Mouse (Mus musculus) NIH3T3 (cell line): ENCODE results near the gene Ttc39a.

Source experiments
- DNase-seq: peaks from one replicate; pipeline ENCODE4 v3.0.0-alpha.2; 2012; ENCODE audit warnings: low read depth

Gene Ttc39a

DNA sequence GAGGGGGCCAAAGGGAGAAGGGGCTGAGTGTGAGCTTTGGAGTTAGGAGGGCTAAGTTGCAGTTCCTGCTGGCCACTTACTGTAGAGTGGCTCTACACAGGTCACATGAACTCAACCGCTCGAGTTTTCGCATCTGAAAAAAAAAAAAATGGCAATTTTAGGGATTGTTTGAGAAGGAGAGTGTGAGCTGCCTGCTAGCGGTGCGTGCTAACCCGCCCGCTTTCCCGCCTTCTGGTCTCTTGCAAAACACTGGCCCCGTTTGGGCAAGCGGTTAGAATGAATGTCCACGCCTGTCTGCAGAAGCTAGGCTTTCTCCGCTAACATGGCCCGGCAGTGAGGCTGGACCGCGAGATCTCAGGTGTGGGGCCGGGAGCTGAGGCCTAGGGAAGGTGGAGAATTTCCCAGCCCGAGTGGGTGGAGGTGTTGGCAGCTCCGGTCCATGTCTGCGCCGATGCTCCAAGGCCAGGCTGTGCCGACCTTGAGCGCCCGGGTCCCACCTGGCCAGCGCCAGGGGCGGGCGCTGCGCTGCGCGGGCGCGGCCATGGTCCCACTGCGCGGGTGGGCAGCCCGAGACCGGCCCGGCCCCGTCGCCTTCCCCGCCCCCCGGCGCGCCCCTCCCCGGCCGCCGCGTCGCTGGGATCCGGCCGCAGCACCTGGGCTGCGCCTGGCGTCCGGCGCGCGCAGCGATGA is at the start of gene Ttc39a:
TSS of gene Ttc39a (plus strand) at position 138 of the 690 bp plus-strand sequence.
- DNase-seq, result peak; percentile 84

GRCm38 (mm10) chr4:109378107-109378506 is 28.3 kb upstream of the Ttc39a start:
- no peak for DNase-seq

DNA sequence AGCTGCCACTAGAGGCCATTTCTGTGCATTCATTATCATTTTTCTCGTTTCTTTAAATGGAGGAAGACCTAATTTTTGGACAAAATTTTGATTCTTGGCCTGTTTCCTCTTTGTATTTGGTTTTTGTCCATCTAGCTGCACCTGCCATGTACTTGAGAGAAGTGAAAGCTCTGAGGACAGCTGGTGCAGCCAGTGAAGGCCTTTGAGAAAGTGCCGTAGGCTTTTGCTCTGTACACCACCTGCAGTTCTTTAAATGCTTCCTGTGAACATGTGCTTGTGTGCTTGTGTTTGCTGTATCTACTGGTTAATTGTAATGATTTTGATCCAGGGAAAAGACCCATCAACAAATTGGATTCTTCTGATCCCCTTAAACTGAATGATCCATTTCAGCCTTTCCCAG is 24.0 kb upstream of the Ttc39a start:
- DNase-seq, result no peak

DNA sequence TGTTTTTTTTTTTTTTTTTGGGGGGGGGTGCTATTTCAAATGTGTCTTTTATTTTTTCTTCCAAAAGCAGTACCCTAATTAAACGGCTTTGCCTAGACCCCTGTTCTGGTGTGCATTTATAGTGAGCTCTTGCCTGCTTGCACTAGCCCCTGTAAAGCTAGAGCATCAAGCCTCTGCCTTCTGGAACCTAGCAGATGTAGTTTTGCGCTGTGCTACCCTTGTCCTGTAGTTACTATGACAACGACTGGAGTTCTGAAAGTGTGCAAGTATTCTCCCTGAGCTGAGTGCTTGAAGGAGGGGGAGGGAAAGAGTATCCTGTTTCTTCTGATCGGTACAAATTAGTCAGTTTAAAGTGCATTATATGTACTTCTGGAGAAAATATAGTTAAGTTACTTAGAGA is 20.8 kb upstream of the Ttc39a start:
- DNase-seq, result no peak

GRCm38 (mm10) chr4:109393229-109393779 is 13.1 kb upstream of the Ttc39a start:
- peak; percentile 11 for DNase-seq

DNA sequence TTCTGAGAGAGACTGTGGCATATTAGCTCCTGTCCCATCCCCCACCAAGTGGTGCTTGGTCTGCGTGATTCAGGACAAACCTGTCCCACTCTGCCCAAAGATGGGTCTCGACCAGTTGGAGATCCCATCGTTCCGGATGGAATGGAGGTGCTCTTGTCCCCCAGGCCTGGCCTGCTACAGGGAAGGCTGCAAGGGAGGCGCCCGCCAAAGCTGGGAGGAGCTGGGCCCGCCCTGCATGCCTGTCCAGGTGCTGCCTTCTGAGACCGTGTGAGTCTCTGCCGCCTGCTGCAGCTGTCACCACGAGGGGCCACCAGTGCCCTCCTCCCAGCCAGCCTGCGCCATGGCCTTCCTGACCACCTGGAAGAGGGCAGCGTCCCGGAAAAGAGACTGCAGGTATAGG is 12.5 kb upstream of the Ttc39a start:
- DNase-seq, result no peak

DNA sequence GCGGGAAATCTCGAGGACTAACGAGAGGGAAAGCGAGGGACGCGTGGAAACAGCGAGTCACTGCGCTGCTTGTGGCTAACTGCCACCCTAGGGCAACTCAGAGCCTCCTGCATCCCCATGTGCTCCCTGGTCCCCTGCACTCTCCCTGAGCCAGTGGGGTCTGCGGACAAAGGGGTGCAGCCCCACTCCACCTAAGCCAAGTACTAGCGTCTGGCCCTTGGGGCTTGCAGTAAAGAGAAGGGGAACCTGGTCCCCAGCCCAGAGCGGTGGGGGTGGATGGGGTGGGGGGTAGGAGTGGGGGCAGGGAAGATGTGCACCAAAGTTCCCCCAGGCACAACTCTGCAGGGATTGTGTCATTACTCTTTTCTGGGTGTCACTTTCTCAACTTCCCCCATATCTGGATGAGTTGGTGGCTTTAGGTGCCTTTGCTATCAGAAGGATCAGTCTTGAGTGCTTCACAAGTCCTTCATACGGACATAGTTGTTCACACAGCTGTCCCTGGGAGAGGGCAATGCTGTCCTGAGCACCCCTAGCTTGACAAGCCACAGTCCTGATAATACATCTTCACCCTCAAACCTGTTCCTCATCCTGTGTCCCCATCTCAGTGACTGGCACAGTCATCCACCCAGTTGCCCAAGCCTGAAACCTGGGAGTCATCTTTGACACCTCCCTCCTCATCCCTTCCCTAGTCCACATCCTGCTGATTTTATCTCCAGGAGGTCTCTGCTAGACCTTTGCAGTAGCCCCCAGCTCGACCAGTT is 11.9 kb upstream of the Ttc39a start:
- no peak for DNase-seq

DNA sequence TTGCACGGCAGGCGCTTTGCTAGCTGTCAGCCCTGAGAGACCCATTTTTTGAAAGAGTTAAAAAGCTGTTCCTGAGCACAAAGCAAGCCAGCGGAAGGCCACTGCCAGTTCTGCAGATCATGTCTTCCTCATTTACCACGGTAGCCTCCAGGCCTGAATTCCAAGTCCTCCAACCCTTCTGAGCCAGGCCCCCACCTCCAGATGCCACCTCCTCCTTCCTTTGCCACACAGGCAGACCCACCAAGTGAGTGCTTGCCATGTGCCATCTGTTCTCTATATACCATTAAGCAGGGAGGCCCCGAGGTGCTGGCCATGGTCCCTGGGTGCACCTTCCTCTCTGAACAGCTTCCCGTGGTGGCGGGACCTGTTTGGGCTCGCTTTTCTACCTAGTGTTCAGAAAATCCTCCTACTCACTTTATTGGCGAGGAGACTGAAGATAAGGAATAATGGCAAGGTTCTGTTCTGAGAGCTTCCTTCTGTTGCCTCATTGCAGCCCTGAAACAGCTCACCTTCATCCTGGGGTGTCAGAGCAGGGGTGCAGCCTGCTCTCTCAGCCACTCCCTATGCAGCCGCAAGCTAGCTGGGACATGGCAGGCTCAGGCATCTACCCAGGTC is 6.0 kb upstream of the Ttc39a start:
- DNase-seq, result no peak

DNA sequence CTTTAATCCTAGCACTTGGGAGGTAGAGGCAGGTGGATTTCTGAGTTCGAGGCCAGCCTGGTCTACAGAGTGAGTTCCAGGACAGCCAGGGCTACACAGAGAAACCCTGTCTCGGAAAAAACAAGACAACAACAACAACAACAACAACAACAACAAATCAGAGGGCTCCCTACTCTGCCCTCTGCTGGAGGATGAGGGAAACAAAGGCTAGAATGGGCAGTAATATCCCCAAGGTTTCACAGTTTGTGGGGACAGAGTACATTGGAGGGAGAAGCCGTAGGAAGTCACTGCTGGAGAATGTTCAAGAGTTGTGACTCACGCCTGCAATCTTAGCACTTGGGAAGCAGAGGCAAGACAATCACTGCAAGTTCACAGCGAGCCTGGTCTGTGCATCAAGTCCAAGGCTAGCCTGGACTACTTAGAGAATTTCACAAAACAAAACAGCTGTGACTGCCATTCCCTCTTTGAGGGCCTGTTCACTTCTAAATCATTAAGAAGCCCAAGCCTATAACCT is 5.2 kb upstream of the Ttc39a start:
- no peak for DNase-seq

DNA sequence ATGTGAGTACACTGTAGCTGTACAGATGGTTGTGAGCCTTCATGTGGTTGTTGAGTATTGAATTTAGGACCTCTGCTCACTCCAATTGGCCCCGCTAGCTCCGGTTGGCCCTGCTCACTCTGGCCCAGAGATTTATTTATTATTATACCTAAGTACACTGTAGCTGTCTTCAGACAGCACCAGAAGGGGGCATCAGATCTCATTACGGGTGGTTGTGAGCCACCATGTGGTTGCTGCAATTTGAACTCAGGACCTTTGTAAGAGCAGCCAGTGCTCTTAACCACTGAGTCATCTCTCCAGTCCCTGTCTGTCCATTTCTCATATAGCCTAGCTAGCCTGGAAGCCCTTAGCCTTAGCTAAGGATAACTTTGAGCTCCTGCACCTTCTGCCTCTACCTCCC is 1.5 kb upstream of the Ttc39a start:
- DNase-seq, result peak; percentile 34

DNA sequence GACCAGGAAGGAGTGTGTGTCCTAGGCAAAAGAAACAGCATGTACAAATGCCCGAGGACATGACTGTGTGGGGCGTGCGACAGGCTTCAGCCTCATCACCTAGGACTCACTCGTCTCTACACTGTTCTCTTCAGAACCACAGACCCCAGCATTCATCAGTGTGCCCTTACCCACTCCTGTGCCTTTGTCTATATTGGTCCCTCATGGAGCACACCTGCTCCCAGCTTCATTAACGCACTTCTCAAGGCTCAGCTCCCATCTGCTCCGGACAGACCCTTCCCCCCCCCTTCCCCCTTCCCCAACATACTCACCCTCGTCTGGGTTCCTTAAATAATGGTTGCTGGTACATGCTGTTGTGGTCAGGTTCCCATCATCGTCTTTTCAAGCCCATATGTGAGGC is 1.0 kb upstream of the Ttc39a start:
- DNase-seq, result no peak

DNA sequence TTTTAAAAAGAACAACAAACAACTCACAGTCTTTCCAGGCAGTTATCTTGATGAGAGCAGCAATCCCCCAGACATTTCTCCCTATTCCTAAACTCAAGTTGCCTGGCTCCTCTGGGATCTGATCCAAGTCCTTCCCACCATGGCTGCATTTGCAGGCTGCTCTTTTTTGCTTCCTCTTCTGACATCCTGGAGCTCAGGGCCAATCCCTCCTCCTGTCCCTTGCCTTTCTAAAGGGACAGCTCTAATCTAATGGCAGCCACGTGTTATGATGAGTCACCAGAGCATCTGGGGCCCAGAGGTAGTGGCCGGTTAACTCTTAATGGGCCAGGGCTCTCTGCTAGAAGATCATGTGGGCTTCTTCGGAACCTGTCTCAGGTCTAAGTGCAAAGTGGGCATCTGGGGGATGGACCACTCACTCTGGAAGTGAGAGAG is 353 bp upstream of the Ttc39a start:
- peak; percentile 90 for DNase-seq

- DNase-seq, result no peak
These were observed 725 bp downstream of the Ttc39a start for GRCm38 (mm10) chr4:109407176-109407520.

DNA sequence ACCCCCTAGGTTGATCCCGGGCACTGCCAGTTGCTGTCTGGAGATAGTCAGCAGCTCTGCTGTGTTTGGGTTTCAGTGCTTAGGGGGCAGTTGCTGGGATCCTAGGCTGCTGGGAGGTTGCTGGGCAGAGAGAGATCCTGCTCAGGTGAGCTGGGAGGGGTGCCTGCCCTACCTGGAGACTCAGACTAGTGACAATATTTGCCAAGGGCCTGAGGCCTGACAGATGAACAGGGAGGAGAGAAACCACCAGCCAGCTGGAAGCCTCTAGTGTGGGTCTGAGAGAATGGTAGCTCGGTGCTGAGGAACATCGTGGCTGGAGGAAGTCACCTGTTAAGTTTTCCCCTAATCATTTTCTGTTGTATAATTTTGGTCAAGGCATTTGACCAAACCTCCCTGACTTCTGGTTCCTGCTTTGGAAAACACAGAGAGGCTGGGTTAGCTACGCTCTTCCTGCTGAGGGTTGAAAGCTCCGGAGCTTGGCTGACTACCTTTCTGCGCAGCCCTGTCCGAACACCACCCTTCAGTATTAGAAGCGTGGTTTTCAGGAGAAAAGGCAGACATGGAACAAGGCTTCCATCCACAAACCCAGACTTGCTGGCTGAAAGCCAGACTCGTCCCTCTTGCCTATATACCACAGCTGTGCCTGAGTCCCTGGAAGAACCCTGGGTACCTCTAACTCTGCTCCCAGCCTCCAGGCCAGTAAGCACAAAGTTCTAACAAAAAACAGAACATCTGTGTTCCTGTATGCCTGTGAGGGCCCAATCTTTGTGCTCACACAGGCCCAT is 1.5 kb downstream of the Ttc39a start:
- DNase-seq, result peak; percentile 57

DNA sequence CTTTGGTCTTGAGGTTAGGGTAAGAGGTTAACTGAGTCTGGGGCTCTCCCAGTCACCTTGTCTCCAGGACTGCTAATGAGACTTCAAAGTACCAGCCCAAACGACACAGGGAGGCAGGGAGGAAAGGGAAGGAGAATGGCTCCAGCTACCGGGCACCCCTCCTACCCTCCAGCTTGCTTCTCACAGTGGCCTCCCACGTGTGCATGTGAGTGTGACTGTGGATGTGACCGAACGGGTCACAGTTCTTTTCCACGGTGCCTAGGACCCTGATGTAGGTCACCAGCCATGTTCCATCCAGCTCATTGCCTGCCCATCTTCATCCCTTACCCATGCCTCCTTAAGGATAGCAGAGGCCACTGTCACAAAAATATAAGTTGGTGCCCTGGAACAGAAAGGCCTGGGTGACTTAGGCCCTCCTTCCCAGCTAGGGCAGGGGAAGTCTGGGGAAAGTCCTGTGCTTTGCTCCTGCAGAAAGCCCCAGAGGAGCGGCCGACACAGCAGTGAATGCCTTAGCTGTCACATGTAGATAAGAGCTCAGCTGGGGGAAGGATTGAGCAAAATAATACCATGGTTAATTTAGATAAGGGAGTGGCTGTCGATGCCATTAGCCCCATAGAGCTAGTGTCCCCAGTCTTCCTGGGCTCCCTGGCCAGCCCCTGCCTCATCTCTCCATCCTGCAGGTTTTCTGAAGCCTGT is 4.4 kb downstream of the Ttc39a start:
- no peak for DNase-seq

GRCm38 (mm10) chr4:109411377-109411967 is 5.0 kb downstream of the Ttc39a start:
- no peak for DNase-seq

DNA sequence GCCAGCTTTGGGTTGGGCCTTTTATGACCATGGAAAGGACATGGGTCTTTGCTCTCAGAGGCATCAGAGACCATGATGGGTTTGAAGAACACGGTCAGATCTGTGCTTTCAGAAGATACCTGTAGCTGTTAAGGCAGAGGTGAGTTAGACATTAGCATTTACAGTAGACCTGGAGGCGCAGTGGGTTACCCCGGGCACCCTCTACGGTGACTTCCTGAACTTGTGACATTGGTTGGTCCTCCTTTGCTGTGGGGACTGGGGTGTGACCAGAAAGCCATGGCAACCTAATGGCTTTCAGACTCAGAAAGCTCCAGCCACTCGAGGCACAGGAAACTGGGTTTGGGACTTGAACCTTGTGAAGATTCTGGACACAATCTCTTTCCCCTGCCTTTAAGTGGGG is 5.8 kb downstream of the Ttc39a start:
- no peak for DNase-seq

DNA sequence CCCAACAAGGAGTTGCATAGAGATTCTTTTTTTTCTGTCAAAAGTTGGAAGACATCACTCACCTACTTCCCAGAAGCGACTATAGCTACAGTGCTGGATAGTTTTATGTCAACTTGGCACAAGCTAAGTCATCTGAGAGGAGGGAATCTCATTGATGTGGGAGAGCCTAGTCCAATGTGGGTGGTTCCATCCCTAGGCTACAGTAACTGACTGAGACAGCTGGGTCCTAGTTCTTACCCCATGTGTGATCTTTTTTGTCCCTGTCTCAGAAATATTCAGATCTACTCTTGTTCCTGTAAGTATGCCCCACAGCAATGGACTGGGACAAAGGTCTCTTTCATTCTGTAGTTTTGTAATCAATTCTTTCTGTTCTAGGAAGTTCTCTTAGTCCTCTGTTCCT is 11.6 kb downstream of the Ttc39a start:
- DNase-seq, result no peak

GRCm38 (mm10) chr4:109419017-109419416 is 12.6 kb downstream of the Ttc39a start:
- no peak for DNase-seq

DNA sequence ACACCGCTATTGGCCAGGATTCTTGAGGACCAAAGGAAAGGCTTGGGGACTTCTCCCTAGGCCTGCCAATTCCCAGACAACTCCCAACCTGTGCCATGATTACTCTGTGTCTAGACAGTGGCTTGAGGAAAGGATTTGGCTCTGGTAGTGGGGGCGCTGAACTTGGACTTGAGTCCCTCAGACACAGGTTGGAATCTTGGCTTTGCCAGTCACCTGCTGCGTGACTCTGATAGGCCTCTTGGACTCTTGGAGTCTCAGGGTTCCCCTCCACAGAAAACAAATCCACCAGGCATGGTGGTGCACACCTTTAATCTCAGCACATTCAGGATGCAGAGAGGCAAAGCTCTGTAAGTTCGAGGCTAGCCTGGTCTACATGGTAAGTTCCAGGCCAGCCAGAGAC is 13.1 kb downstream of the Ttc39a start:
- DNase-seq, result no peak
